ENCODE assay signal across 9 mouse cellular contexts in genomic region chr7:28726600-28726999, GRCm38 (mm10). TPM values are rescaled to one million over a fixed set of nuclear protein-coding genes. Genes with fewer than 3 reads are reported as not detected.
DNase-seq lines count a peak whose midpoint lies in the region; ATAC-seq lines count a peak whose summit lies in the region.
"Had no signal": no experiment of that assay in that cellular context is flagged by ENCODE, and none has a peak within 500 bp of the region (broad histone marks: within the 10 kb centered on the region; RNA-seq: fewer than 3 reads in every experiment).

No protein-coding gene starts in this region.

- no peak overlapping the region for H3K9ac ChIP-seq in forebrain, embryonic 15.5 days (replicated peaks)
- H3K9ac ChIP-seq in hindbrain, embryonic 12.5 days: no peak overlapping the region

- H3K36me3 ChIP-seq in forebrain, embryonic 15.5 days: no peaks in the 10 kb centered on the region
- no peaks in the 10 kb centered on the region for H3K36me3 ChIP-seq in hindbrain, embryonic 12.5 days

- WGBS in forebrain, embryonic 15.5 days: 5% methylated on average over 14 of the region's 14 CpGs
- WGBS in hindbrain, embryonic 12.5 days: 8% methylated on average over 14 of the region's 14 CpGs

- H3K4me3 ChIP-seq in forebrain, embryonic 15.5 days: no peak overlapping the region
- no peak overlapping the region for H3K4me3 ChIP-seq in hindbrain, embryonic 12.5 days

- ATAC-seq in forebrain, embryonic 15.5 days (replicated peaks): peak; percentile 82
- no peak; the same call in 1 of the 2 replicates for ATAC-seq in hindbrain, embryonic 12.5 days (ENCODE audit: low FRiP score)

- peak overlapping the region; percentile 36 for H3K4me2 ChIP-seq in forebrain, embryonic 15.5 days (replicated peaks)
- peak overlapping the region; percentile 26; the same call in 1 of the 2 replicates for H3K4me2 ChIP-seq in hindbrain, embryonic 12.5 days (replicated peaks)

- no peaks in the 10 kb centered on the region for H3K27me3 ChIP-seq in forebrain, embryonic 15.5 days
- peaks cover 2% of the 10 kb centered on the region for H3K27me3 ChIP-seq in hindbrain, embryonic 12.5 days

- peak; percentile 76 for DNase-seq in ES-CJ7 (ENCODE audit: low read depth, low spot score)
- DNase-seq in cerebellum, adult 11 months: peak; percentile 78
- peak; percentile 88 to 90 for DNase-seq in layer of hippocampus, postnatal 10 days (ENCODE audit: low spot score in 2 of 2)
- peak; percentile 77 to 85 for DNase-seq in lung, postnatal 4 days
- DNase-seq in retina, postnatal 7 days (ENCODE audit: low read depth, low spot score): peak; percentile 67
- peak; percentile 92 for DNase-seq in thymus, postnatal 4 days

- no peaks in the 10 kb centered on the region for H3K9me3 ChIP-seq in forebrain, embryonic 15.5 days
- H3K9me3 ChIP-seq in hindbrain, embryonic 12.5 days (replicated peaks): peaks cover 8% of the 10 kb centered on the region

- H3K4me1 ChIP-seq in forebrain, embryonic 15.5 days: 0 out of 2 replicates have a peak, but pooled peaks cover 7% of the 10 kb centered on the region
- no peaks in the 10 kb centered on the region for H3K4me1 ChIP-seq in hindbrain, embryonic 12.5 days

- no peak overlapping the region for H3K27ac ChIP-seq in forebrain, embryonic 15.5 days (replicated peaks)
- H3K27ac ChIP-seq in hindbrain, embryonic 12.5 days: no peak overlapping the region

RNA-seq across cellular contexts. Expression of gene Fbxo17, which starts 10.0 kb away (rescaled TPM):
- polyA plus RNA-seq in forebrain, embryonic 15.5 days (2015; fragmentation: Nextera tagmentation; extraction: Ambion mirVana): 3.3 and 3.8 TPM in 2 replicates
- 8.5 and 11.1 TPM in 2 replicates for polyA plus RNA-seq in hindbrain, embryonic 12.5 days (2016; fragmentation: Nextera tagmentation; extraction: Ambion mirVana)
- 1 to 10 TPM; 2.0 to 2.2 TPM for total RNA-seq in layer of hippocampus, postnatal 10 days (2021)

RNA-seq across cellular contexts. Expression of gene Mrps12, which starts 15.0 kb away (rescaled TPM):
- polyA plus RNA-seq in forebrain, embryonic 15.5 days (2015; fragmentation: Nextera tagmentation; extraction: Ambion mirVana): 109 and 113 TPM in 2 replicates
- 107 and 116 TPM in 2 replicates for polyA plus RNA-seq in hindbrain, embryonic 12.5 days (2016; fragmentation: Nextera tagmentation; extraction: Ambion mirVana)
- 10 to 100 TPM; 45.7 to 52.1 TPM for total RNA-seq in layer of hippocampus, postnatal 10 days (2021)

RNA-seq across cellular contexts. Expression of gene Sars2, which starts 15.2 kb away (rescaled TPM):
- polyA plus RNA-seq in forebrain, embryonic 15.5 days (2015; fragmentation: Nextera tagmentation; extraction: Ambion mirVana): 18.5 and 18.6 TPM in 2 replicates
- 25.7 and 28.0 TPM in 2 replicates for polyA plus RNA-seq in hindbrain, embryonic 12.5 days (2016; fragmentation: Nextera tagmentation; extraction: Ambion mirVana)
- total RNA-seq in layer of hippocampus, postnatal 10 days (2021): 10 to 100 TPM; 14.1 to 17.2 TPM

RNA-seq across cellular contexts. Expression of gene Ccer2, which starts 29.4 kb away (rescaled TPM):
- polyA plus RNA-seq in forebrain, embryonic 15.5 days (2015; fragmentation: Nextera tagmentation; extraction: Ambion mirVana): 0.27 TPM in 1 of 2 replicates, not detected in the other
- 3.2 and 4.0 TPM in 2 replicates for polyA plus RNA-seq in hindbrain, embryonic 12.5 days (2016; fragmentation: Nextera tagmentation; extraction: Ambion mirVana)
- under 1 TPM; 0.46 to 0.54 TPM for total RNA-seq in layer of hippocampus, postnatal 10 days (2021)
- polyA plus RNA-seq: heart, embryonic 14.5 days had no signal

RNA-seq across cellular contexts. Expression of gene Fbxo27, which starts 34.0 kb away (rescaled TPM):
- polyA plus RNA-seq in forebrain, embryonic 15.5 days (2015; fragmentation: Nextera tagmentation; extraction: Ambion mirVana): 6.3 TPM in 2 replicates
- polyA plus RNA-seq in hindbrain, embryonic 12.5 days (2016; fragmentation: Nextera tagmentation; extraction: Ambion mirVana): 7.0 and 8.9 TPM in 2 replicates
- total RNA-seq in layer of hippocampus, postnatal 10 days (2021): 10 to 100 TPM; 16.2 to 19.8 TPM
